Mouse (Mus musculus) erythroblast, embryonic 14.5 days (primary cell): ENCODE results near the gene Vstm4. TPM values are rescaled to one million over a fixed set of nuclear protein-coding genes. Genes with fewer than 3 reads are reported as not detected.

ENCODE experiments used
- H3K27me3 ChIP-seq: 2 replicates; pipeline ENCODE4 v1.6.1; 2012; ENCODE audit warnings: inconsistent platforms; ENCODE audit not compliant: control insufficient read depth
- H3K36me3 ChIP-seq: 2 replicates; pipeline ENCODE4 v1.6.1; 2012; ENCODE audit warnings: mild to moderate bottlenecking, inconsistent platforms; ENCODE audit not compliant: control insufficient read depth
- H3K4me1 ChIP-seq: 2 replicates; pipeline ENCODE4 v1.6.1; 2012; ENCODE audit warnings: inconsistent platforms; ENCODE audit not compliant: control insufficient read depth
- H3K4me3 ChIP-seq: replicated peaks from 2 replicates; pipeline ENCODE3; 2012; ENCODE audit warnings: moderate library complexity, mild to moderate bottlenecking, inconsistent platforms
- H3K9me3 ChIP-seq: 2 replicates; pipeline ENCODE4 v1.6.1; 2012; ENCODE audit warnings: low read length, inconsistent platforms, mixed read lengths; ENCODE audit not compliant: control insufficient read depth
- GATA1 ChIP-seq: IDR thresholded peaks from 2 replicates; pipeline ENCODE4 v1.6.1; 2012; ENCODE audit warnings: low read length, inconsistent platforms, mixed read lengths
- TAL1 ChIP-seq: IDR thresholded peaks from 3 replicates; pipeline ENCODE4 v1.6.1; 2012; ENCODE audit warnings: low read length, inconsistent platforms, mixed read lengths
- polyA plus RNA-seq: library from polyadenylated mRNA; stranded (reverse); fragments of >175 nt; gene quantifications from 2 replicates; pipeline ENCODE4 v1.2.3, GENCODE M21; 2012

Vstm4 gene
- polyA plus RNA-seq, 1 experiment: not detected

GRCm38 (mm10) chr14:32854059-32854458, 2.5 kb upstream of the Vstm4 start:
- no peaks in the 10 kb centered on the region for H3K4me1 ChIP-seq
- no peak overlapping the region for H3K4me3 ChIP-seq
- no peak for TF ChIP-seq GATA1
- TF ChIP-seq TAL1: no peak

GRCm38 (mm10) chr14:32856246-32856645, 310 bp upstream of the Vstm4 start:
- TF ChIP-seq GATA1: no peak
- no peak for TF ChIP-seq TAL1
- H3K27me3 ChIP-seq: peaks cover 30% of the 10 kb centered on the region
- H3K4me3 ChIP-seq: no peak overlapping the region
- H3K9me3 ChIP-seq: no peaks in the 10 kb centered on the region
- no peaks in the 10 kb centered on the region for H3K36me3 ChIP-seq
- peaks cover 3% of the 10 kb centered on the region for H3K4me1 ChIP-seq

More at GRCm38 (mm10) chr14:32854059-32854458, 2.5 kb upstream of the Vstm4 start:
- no peaks in the 10 kb centered on the region for H3K9me3 ChIP-seq
- H3K27me3 ChIP-seq: peaks cover 28% of the 10 kb centered on the region
- H3K36me3 ChIP-seq: no peaks in the 10 kb centered on the region

GRCm38 (mm10) chr14:32858361-32858760, 1.8 kb downstream of the Vstm4 start:
- H3K27me3 ChIP-seq: peaks cover 30% of the 10 kb centered on the region
- no peak overlapping the region for H3K4me3 ChIP-seq
- H3K4me1 ChIP-seq: peaks cover 3% of the 10 kb centered on the region
- H3K36me3 ChIP-seq: no peaks in the 10 kb centered on the region
- no peak for TF ChIP-seq TAL1
- TF ChIP-seq GATA1: no peak
- no peaks in the 10 kb centered on the region for H3K9me3 ChIP-seq

- Histone ChIP-seq H3K36me3 (no peaks in the 10 kb centered on the region), H3K27me3 (peaks cover 30% of the 10 kb centered on the region)
- no peak for TF ChIP-seq GATA1
- TF ChIP-seq TAL1: no peak
Measured at GRCm38 (mm10) chr14:32858941-32859510, 2.5 kb downstream of the Vstm4 start.

GRCm38 (mm10) chr14:32859831-32860569, 3.4 kb downstream of the Vstm4 start:
- no peaks in the 10 kb centered on the region for H3K36me3 ChIP-seq
- no peak overlapping the region for H3K4me3 ChIP-seq
- H3K4me1 ChIP-seq: peaks cover 3% of the 10 kb centered on the region
- peaks cover 30% of the 10 kb centered on the region for H3K27me3 ChIP-seq
- TF ChIP-seq GATA1 (no peak), TAL1 (no peak)
- H3K9me3 ChIP-seq: no peaks in the 10 kb centered on the region

More at GRCm38 (mm10) chr14:32858941-32859510, 2.5 kb downstream of the Vstm4 start:
- peaks cover 3% of the 10 kb centered on the region for H3K4me1 ChIP-seq
- H3K9me3 ChIP-seq: no peaks in the 10 kb centered on the region
- no peak overlapping the region for H3K4me3 ChIP-seq

- H3K9me3 ChIP-seq: no peaks in the 10 kb centered on the region
- peaks cover 23% of the 10 kb centered on the region for H3K27me3 ChIP-seq
- TF ChIP-seq GATA1 (no peak), TAL1 (no peak)
- no peaks in the 10 kb centered on the region for H3K36me3 ChIP-seq
- H3K4me1 ChIP-seq: peaks cover 3% of the 10 kb centered on the region
- no peak overlapping the region for H3K4me3 ChIP-seq
Measured at GRCm38 (mm10) chr14:32861149-32861581, 4.6 kb downstream of the Vstm4 start.

DNA sequence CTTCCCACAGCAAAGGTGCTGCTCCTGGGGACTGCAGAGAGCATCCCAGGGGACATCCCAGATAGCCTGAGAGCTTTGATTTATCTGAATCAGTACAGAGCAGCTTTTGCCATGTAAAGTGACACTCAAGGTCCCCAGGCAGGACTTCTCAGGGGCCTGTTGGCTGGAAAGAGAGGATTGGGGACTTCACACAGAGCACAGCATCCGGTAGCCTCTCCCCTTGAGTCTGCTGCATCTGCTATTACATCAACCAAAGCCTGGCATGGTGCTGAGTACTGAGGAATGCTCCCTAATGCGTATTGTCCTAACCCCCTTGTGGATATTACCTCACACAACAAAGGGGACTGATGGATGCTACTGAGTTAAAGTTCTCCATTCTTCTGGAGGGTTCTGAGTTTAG, 5.1 kb downstream of the Vstm4 start:
- TF ChIP-seq GATA1: no peak
- no peak for TF ChIP-seq TAL1
- no peaks in the 10 kb centered on the region for H3K36me3 ChIP-seq
- H3K4me1 ChIP-seq: peaks cover 3% of the 10 kb centered on the region
- peaks cover 19% of the 10 kb centered on the region for H3K27me3 ChIP-seq
- H3K9me3 ChIP-seq: no peaks in the 10 kb centered on the region
- no peak overlapping the region for H3K4me3 ChIP-seq

DNA sequence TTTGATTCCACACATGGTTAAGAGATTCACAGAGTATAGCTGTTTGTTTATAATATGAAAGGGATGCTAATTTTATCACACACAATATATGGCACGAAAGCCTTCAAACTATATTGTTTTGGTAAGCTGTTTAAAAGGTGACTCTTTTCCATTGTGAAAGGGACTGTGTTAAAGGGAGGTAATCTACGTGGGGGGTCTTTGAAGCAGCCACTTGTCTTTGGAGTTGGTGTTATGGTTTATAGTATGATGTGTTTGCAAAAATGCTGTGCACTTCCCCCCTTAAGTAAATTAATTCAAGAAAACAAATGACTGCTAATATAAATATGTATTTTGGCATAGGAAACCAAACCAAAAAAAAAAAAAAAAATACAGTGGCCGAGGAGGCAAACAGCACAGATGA, 8.8 kb downstream of the Vstm4 start:
- no peaks in the 10 kb centered on the region for H3K27me3 ChIP-seq
- H3K4me1 ChIP-seq: no peaks in the 10 kb centered on the region
- H3K36me3 ChIP-seq: no peaks in the 10 kb centered on the region
- no peaks in the 10 kb centered on the region for H3K9me3 ChIP-seq
- no peak for TF ChIP-seq TAL1
- no peak for TF ChIP-seq GATA1
- H3K4me3 ChIP-seq: no peak overlapping the region

- no peak overlapping the region for H3K4me3 ChIP-seq
- H3K27me3 ChIP-seq: no peaks in the 10 kb centered on the region
- no peaks in the 10 kb centered on the region for H3K4me1 ChIP-seq
- H3K9me3 ChIP-seq: no peaks in the 10 kb centered on the region
- TF ChIP-seq GATA1 (no peak), TAL1 (no peak)
- no peaks in the 10 kb centered on the region for H3K36me3 ChIP-seq
Measured at GRCm38 (mm10) chr14:32871963-32872362, 15.4 kb downstream of the Vstm4 start.
